Mouse (Mus musculus) liver, postnatal 0 days (tissue): ENCODE results near the gene Amz1.

Source experiments
- CTCF ChIP-seq: sonication (generic); IDR thresholded peaks from 2 replicates; pipeline ENCODE4 v1.5.1; 2016; ENCODE audit warnings: antibody characterized with exemption, low read depth
- EP300 ChIP-seq: IDR thresholded peaks from 2 replicates; pipeline ENCODE4 v1.6.1; 2016; ENCODE audit warnings: antibody characterized with exemption, low read depth, mild to moderate bottlenecking

GRCm38 (mm10) chr5:140758864-140759263, 34.9 kb downstream of the Amz1 start:
- TF ChIP-seq CTCF, result no peak
- no peak for TF ChIP-seq EP300
